Mouse (Mus musculus): ENCODE data around the gene Ctnna3. TPM values are rescaled to one million over a fixed set of nuclear protein-coding genes. Genes with fewer than 3 reads are reported as not detected.

Ctnna3 gene
- total and polyA plus RNA-seq, 3 experiments: not detected

DNA sequence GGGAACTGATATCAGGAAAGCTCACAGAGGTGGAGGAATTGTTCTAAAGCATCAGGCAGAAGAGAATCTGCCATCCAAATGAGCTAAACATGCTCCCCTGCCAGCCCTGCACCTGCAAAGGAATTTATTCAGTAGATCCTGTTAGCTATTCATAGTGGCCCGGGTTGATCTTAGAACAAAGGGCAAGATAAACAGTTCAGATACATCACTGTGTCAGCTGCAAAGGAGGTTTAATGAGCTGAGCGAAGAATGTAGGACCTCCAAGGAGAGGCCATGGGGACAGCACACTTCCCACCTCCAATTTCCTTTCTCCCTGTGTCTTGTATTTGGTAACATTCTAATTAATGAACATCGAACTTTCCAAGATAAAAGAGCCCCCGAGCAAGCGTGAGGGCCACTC lies 1206.9 kb downstream of the Ctnna3 start:
- H3K4me1 ChIP-seq (ENCODE audit: insufficient read depth, low read depth, low read length): no peaks in the 10 kb centered on the region
- DNase-seq (ENCODE audit: low spot score): no peak

DNA sequence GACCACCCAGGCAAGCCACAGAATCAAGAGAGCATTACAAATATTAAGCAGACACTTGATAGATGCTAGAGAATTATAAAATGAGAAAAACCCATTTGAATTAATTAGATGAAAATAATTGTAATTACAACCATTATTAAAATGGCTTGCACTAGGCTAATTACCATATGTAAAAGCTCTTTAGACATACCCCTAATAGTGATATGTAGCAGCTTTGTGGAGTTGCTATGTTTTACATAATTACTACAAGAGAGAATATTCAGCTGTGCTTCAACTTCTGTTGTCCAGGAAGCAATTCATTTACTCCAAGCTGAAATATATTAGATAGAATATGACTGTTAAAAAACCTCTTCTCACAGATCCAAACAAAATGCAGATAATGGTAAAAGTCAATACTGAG lies 1209.2 kb downstream of the Ctnna3 start:
- TF ChIP-seq GATA1 (IDR thresholded peaks at IDR 0.05; ENCODE audit: borderline replicate concordance, low read length): no peak
- TF ChIP-seq POLR2AphosphoS5 (IDR thresholded peaks at IDR 0.05; ENCODE audit: insufficient replicate concordance, low read depth, low read length): no peak
- TF ChIP-seq TAL1 (conservative IDR thresholded peaks at IDR 0.05; ENCODE audit: low read depth, low read length): no peak
- no peak for TF ChIP-seq CTCF (IDR thresholded peaks at IDR 0.05; ENCODE audit: low read depth, low read length)
- H3K9me3 ChIP-seq (replicated peaks): no peaks in the 10 kb centered on the region
- no peak for DNase-seq (ENCODE audit: low spot score)
- H3K4me3 ChIP-seq (ENCODE audit: low read depth, low read length): no peak overlapping the region
- H3K36me3 ChIP-seq (replicated peaks): no peaks in the 10 kb centered on the region
- no peak for ATAC-seq (ENCODE audit: extremely low read depth, insufficient number of reproducible peaks, low FRiP score, poor library complexity, severe bottlenecking)
- no peaks in the 10 kb centered on the region for H3K27me3 ChIP-seq (ENCODE audit: insufficient read depth, low read length)
- no peaks in the 10 kb centered on the region for H3K4me1 ChIP-seq (ENCODE audit: insufficient read depth, low read depth, low read length)

More for the DNA sequence above, 1206.9 kb downstream of the Ctnna3 start:
- Histone ChIP-seq H3K9me3 (replicated peaks) (no peaks in the 10 kb centered on the region), H3K4me3 (ENCODE audit: low read depth, low read length) (no peak overlapping the region), H3K36me3 (replicated peaks) (no peaks in the 10 kb centered on the region), H3K27me3 (ENCODE audit: insufficient read depth, low read length) (no peaks in the 10 kb centered on the region)
- no peak for ATAC-seq (ENCODE audit: extremely low read depth, insufficient number of reproducible peaks, low FRiP score, poor library complexity, severe bottlenecking)
- TF ChIP-seq TAL1 (conservative IDR thresholded peaks at IDR 0.05; ENCODE audit: low read depth, low read length): no peak
- TF ChIP-seq CTCF (IDR thresholded peaks at IDR 0.05; ENCODE audit: low read depth, low read length): no peak
- no peak for TF ChIP-seq POLR2AphosphoS5 (IDR thresholded peaks at IDR 0.05; ENCODE audit: insufficient replicate concordance, low read depth, low read length)
- TF ChIP-seq GATA2 (IDR thresholded peaks at IDR 0.05; ENCODE audit: borderline replicate concordance, low read depth, low read length): no peak
- TF ChIP-seq GATA1 (IDR thresholded peaks at IDR 0.05; ENCODE audit: borderline replicate concordance, low read length): no peak

DNA sequence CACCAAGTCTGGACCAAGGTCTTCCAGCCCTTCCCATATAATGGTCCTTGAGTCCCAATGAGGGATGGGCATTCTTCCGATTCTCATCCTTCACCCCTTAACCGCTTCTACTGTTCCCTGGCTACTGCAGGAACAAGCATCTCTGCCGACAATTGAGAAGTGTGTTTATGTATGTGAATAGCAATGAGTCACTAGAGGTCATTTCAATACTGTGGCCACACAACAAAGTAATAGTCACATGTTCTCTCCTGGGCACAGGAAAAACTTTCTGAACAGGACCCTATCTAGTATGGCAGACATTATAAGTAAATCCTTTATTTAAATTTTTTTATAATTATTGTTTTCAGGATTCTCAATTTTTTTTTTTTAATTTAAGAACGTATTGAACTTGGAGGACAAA lies 1211.2 kb downstream of the Ctnna3 start:
- ATAC-seq (ENCODE audit: extremely low read depth, insufficient number of reproducible peaks, low FRiP score, poor library complexity, severe bottlenecking) (no peak), DNase-seq (ENCODE audit: low spot score) (no peak)
- Histone ChIP-seq H3K4me1 (ENCODE audit: insufficient read depth, low read depth, low read length) (no peaks in the 10 kb centered on the region), H3K27me3 (ENCODE audit: insufficient read depth, low read length) (no peaks in the 10 kb centered on the region), H3K9me3 (replicated peaks) (no peaks in the 10 kb centered on the region), H3K4me3 (ENCODE audit: low read depth, low read length) (no peak overlapping the region), H3K36me3 (replicated peaks) (no peaks in the 10 kb centered on the region)
- TF ChIP-seq TAL1 (conservative IDR thresholded peaks at IDR 0.05; ENCODE audit: low read depth, low read length) (no peak), GATA1 (IDR thresholded peaks at IDR 0.05; ENCODE audit: borderline replicate concordance, low read length) (no peak), POLR2AphosphoS5 (IDR thresholded peaks at IDR 0.05; ENCODE audit: insufficient replicate concordance, low read depth, low read length) (no peak), CTCF (IDR thresholded peaks at IDR 0.05; ENCODE audit: low read depth, low read length) (no peak), GATA2 (IDR thresholded peaks at IDR 0.05; ENCODE audit: borderline replicate concordance, low read depth, low read length) (no peak)

DNA sequence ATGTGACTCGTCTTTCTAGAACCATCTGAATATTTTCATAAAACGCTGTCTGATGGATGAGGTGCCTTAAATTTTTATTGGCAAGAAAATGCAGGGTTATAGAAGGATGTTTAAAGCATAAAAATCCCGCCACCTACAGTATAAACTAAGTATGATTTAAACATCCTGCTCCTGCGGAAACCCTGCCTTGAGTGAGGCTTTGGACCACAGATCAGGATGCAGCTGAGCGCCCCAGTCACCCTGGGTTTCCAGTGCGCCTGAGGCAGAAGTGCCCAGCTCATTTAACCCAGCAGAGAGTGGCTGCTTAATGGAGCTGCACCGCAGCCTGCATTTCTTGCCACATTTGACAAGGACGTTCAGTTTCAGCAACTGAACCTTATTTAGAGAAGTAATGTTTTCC lies 1211.7 kb downstream of the Ctnna3 start:
- no peaks in the 10 kb centered on the region for H3K4me1 ChIP-seq (ENCODE audit: insufficient read depth, low read depth, low read length)
- no peaks in the 10 kb centered on the region for H3K27me3 ChIP-seq (ENCODE audit: insufficient read depth, low read length)
- TF ChIP-seq GATA1 (IDR thresholded peaks at IDR 0.05; ENCODE audit: borderline replicate concordance, low read length) (no peak), GATA2 (IDR thresholded peaks at IDR 0.05; ENCODE audit: borderline replicate concordance, low read depth, low read length) (no peak), TAL1 (conservative IDR thresholded peaks at IDR 0.05; ENCODE audit: low read depth, low read length) (no peak), POLR2AphosphoS5 (IDR thresholded peaks at IDR 0.05; ENCODE audit: insufficient replicate concordance, low read depth, low read length) (no peak), CTCF (IDR thresholded peaks at IDR 0.05; ENCODE audit: low read depth, low read length) (no peak)
- no peak overlapping the region for H3K4me3 ChIP-seq (ENCODE audit: low read depth, low read length)
- DNase-seq (ENCODE audit: low spot score) (no peak), ATAC-seq (ENCODE audit: extremely low read depth, insufficient number of reproducible peaks, low FRiP score, poor library complexity, severe bottlenecking) (no peak)
- H3K36me3 ChIP-seq (replicated peaks): no peaks in the 10 kb centered on the region
- H3K9me3 ChIP-seq (replicated peaks): no peaks in the 10 kb centered on the region

DNA sequence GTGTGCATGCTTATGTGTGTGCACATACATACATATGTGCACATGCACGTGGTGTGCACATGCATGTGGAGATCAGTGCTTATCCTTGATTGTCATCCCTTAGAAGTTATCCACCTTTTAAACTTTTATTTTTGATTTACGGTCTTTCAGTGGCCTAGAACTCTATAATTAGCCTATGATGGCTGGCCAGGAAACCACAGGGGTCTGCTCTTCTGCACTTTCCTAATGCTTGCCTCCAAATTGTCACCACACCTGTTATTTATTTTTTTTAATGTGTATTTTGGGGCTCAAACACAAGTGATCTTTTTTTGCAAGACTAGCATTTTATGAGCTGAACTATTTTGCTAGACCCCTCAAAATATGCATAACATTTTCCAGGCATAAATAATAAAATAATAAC lies 1214.1 kb downstream of the Ctnna3 start:
- no peaks in the 10 kb centered on the region for H3K4me1 ChIP-seq (ENCODE audit: insufficient read depth, low read depth, low read length)
- no peaks in the 10 kb centered on the region for H3K9me3 ChIP-seq (replicated peaks)
- TF ChIP-seq POLR2AphosphoS5 (IDR thresholded peaks at IDR 0.05; ENCODE audit: insufficient replicate concordance, low read depth, low read length) (no peak), GATA2 (IDR thresholded peaks at IDR 0.05; ENCODE audit: borderline replicate concordance, low read depth, low read length) (no peak), CTCF (IDR thresholded peaks at IDR 0.05; ENCODE audit: low read depth, low read length) (no peak), TAL1 (conservative IDR thresholded peaks at IDR 0.05; ENCODE audit: low read depth, low read length) (no peak), GATA1 (IDR thresholded peaks at IDR 0.05; ENCODE audit: borderline replicate concordance, low read length) (no peak)
- no peaks in the 10 kb centered on the region for H3K27me3 ChIP-seq (ENCODE audit: insufficient read depth, low read length)
- no peak overlapping the region for H3K4me3 ChIP-seq (ENCODE audit: low read depth, low read length)
- H3K36me3 ChIP-seq (replicated peaks): no peaks in the 10 kb centered on the region
- DNase-seq (ENCODE audit: low spot score): no peak
- no peak for ATAC-seq (ENCODE audit: extremely low read depth, insufficient number of reproducible peaks, low FRiP score, poor library complexity, severe bottlenecking)

DNA sequence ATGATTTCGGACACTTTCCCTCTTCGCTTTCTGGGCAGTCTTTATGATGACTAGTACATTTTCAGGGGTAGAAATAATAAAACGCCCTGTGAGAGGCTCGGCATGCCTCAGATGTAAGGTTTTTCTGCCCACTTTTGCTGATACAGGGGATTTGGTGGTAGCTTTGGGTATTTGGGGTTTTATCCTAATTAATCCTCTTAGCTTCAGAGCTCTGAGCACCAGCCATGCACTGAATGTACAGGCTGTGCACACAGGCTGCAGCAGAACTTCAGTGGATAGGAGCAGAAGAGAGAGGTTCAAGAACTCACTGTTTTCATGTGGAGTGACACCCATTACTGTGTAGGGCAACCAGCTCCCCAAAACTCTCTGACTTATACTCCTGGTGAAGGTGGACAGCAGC lies 1231.3 kb downstream of the Ctnna3 start:
- TF ChIP-seq GATA1 (IDR thresholded peaks at IDR 0.05; ENCODE audit: borderline replicate concordance, low read length) (no peak), TAL1 (conservative IDR thresholded peaks at IDR 0.05; ENCODE audit: low read depth, low read length) (no peak), POLR2AphosphoS5 (IDR thresholded peaks at IDR 0.05; ENCODE audit: insufficient replicate concordance, low read depth, low read length) (no peak)

DNA sequence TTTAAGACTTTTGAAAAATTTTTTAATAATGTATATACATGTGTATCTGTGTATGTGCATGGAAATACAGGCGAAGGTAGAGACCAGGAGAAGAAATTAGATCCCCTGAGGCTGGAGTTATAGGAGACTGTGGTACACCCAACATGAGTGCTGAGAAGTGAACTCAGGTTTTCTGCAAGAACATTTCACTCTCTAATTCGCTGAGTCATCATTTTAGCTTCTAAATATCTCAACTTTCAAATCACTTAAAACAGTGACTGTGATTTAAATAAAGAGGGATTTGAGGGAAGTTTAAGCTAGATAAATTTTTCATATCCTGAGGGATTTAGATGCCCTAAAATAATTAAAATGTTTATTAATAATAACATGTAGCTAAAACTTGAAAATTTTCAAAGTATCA lies 1241.6 kb downstream of the Ctnna3 start:
- no peak for TF ChIP-seq CTCF (IDR thresholded peaks at IDR 0.05; ENCODE audit: low read depth, low read length)
- no peaks in the 10 kb centered on the region for H3K9me3 ChIP-seq (replicated peaks)
- ATAC-seq (ENCODE audit: extremely low read depth, insufficient number of reproducible peaks, low FRiP score, poor library complexity, severe bottlenecking): no peak
- no peaks in the 10 kb centered on the region for H3K4me1 ChIP-seq (ENCODE audit: insufficient read depth, low read depth, low read length)
- no peak for DNase-seq (ENCODE audit: low spot score)
- no peaks in the 10 kb centered on the region for H3K36me3 ChIP-seq (replicated peaks)
- H3K4me3 ChIP-seq (ENCODE audit: low read depth, low read length): no peak overlapping the region
- H3K27me3 ChIP-seq (ENCODE audit: insufficient read depth, low read length): no peaks in the 10 kb centered on the region

More for the DNA sequence above, 1231.3 kb downstream of the Ctnna3 start:
- DNase-seq (ENCODE audit: low spot score) (no peak), ATAC-seq (ENCODE audit: extremely low read depth, insufficient number of reproducible peaks, low FRiP score, poor library complexity, severe bottlenecking) (no peak)
- no peaks in the 10 kb centered on the region for H3K27me3 ChIP-seq (ENCODE audit: insufficient read depth, low read length)
- H3K36me3 ChIP-seq (replicated peaks): no peaks in the 10 kb centered on the region
- H3K4me1 ChIP-seq (ENCODE audit: insufficient read depth, low read depth, low read length): no peaks in the 10 kb centered on the region
- H3K9me3 ChIP-seq (replicated peaks): no peaks in the 10 kb centered on the region
- H3K4me3 ChIP-seq (ENCODE audit: low read depth, low read length): no peak overlapping the region

All from G1E (cell line).